Comparison of ENCODE assay signal across 8 mouse cellular contexts in the genomic region with DNA sequence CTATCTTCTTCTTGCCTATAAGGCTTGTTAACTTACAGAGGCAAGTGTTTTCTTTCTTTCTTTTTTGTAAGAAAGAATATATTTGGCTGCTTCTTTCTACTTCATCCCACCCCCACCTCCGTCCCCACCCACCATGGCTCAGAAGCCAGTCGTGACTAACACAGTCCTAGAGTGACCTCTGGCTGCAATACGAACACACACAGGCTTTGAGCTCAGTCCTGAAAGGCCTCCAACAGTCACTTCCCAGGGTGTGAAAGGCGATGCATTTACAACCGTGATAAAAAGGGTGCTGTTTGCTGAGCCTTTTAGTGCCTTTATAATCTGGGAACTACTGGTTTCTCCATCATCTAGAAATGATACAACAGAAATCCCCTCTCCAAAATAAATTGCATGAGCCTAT. TPM values are rescaled to one million over a fixed set of nuclear protein-coding genes. Genes with fewer than 3 reads are reported as not detected.
DNase-seq lines count a peak whose midpoint lies in the region; ATAC-seq lines count a peak whose summit lies in the region.

No protein-coding gene starts in this region.

- no peak overlapping the region for H3K4me2 ChIP-seq in midbrain, embryonic 11.5 days
- no peak overlapping the region for H3K4me2 ChIP-seq in intestine, embryonic 16.5 days (ENCODE audit: low read depth, low read length)

- H3K4me3 ChIP-seq in midbrain, embryonic 11.5 days (ENCODE audit: low read depth, low read length) = no peak overlapping the region
- H3K4me3 ChIP-seq in midbrain, embryonic 10.5 days = no peak overlapping the region
- H3K4me3 ChIP-seq in intestine, embryonic 16.5 days (ENCODE audit: low read length) = no peak overlapping the region

- H3K9ac ChIP-seq in midbrain, embryonic 11.5 days (ENCODE audit: low read length) = no peak overlapping the region
- H3K9ac ChIP-seq in intestine, embryonic 16.5 days (ENCODE audit: low read depth, low read length) = no peak overlapping the region

- peak; percentile 88 for DNase-seq in midbrain, embryonic 11.5 days (ENCODE audit: low spot score, missing footprints)
- DNase-seq in midbrain, embryonic 10.5 days (ENCODE audit: low spot score) = no peak
- DNase-seq in cerebellum, adult 9-10 months = peak; percentile 60
- peak; percentile 39 for DNase-seq in gastrocnemius, postnatal 10 days
- DNase-seq in lung, postnatal 25 days (ENCODE audit: low spot score) = peak; percentile 25
- DNase-seq in yolk sac, embryonic 10.5 days (ENCODE audit: low spot score) = no peak
- no peak for DNase-seq in thymus, postnatal 14 days

- no peak overlapping the region for H3K27ac ChIP-seq in midbrain, embryonic 11.5 days (ENCODE audit: low read depth, low read length)
- H3K27ac ChIP-seq in midbrain, embryonic 10.5 days (replicated peaks) = no peak overlapping the region
- H3K27ac ChIP-seq in intestine, embryonic 16.5 days (ENCODE audit: low read length) = no peak overlapping the region

- H3K4me1 ChIP-seq in midbrain, embryonic 11.5 days (ENCODE audit: control insufficient read depth, insufficient read depth, low read length) = no peaks in the 10 kb centered on the region
- H3K4me1 ChIP-seq in midbrain, embryonic 10.5 days = peaks cover 5% of the 10 kb centered on the region; the same call in 1 of the 2 replicates
- no peaks in the 10 kb centered on the region; the same call in 1 of the 2 replicates for H3K4me1 ChIP-seq in intestine, embryonic 16.5 days (ENCODE audit: control insufficient read depth, insufficient read depth, low read length)

- H3K9me3 ChIP-seq in midbrain, embryonic 11.5 days (ENCODE audit: control insufficient read depth, low read length) = no peaks in the 10 kb centered on the region
- no peaks in the 10 kb centered on the region for H3K9me3 ChIP-seq in midbrain, embryonic 10.5 days (replicated peaks)
- H3K9me3 ChIP-seq in intestine, embryonic 16.5 days (ENCODE audit: control insufficient read depth, low read length) = no peaks in the 10 kb centered on the region

- 14% methylated on average over 5 of the region's 5 CpGs for WGBS in midbrain, embryonic 11.5 days
- WGBS in midbrain, embryonic 10.5 days = 23% methylated on average over 5 of the region's 5 CpGs
- WGBS in intestine, embryonic 16.5 days = 12% methylated on average over 5 of the region's 5 CpGs

- ATAC-seq in midbrain, embryonic 11.5 days (ENCODE audit: low FRiP score) = peak; percentile 93
- ATAC-seq in intestine, embryonic 16.5 days = peak; percentile 85

- no peaks in the 10 kb centered on the region for H3K27me3 ChIP-seq in midbrain, embryonic 11.5 days (ENCODE audit: control insufficient read depth, insufficient read depth, low read length)
- H3K27me3 ChIP-seq in midbrain, embryonic 10.5 days (ENCODE audit: low read depth, poor library complexity, severe bottlenecking) = no peaks in the 10 kb centered on the region
- no peaks in the 10 kb centered on the region for H3K27me3 ChIP-seq in intestine, embryonic 16.5 days (replicated peaks; ENCODE audit: control insufficient read depth, insufficient read depth, low read length)

- no peaks in the 10 kb centered on the region for H3K36me3 ChIP-seq in midbrain, embryonic 11.5 days (ENCODE audit: control insufficient read depth, insufficient read depth, low read length)
- H3K36me3 ChIP-seq in midbrain, embryonic 10.5 days = 0 out of 2 replicates have a peak, but pooled peaks cover 2% of the 10 kb centered on the region
- H3K36me3 ChIP-seq in intestine, embryonic 16.5 days (ENCODE audit: control insufficient read depth, insufficient read depth, low read length) = no peaks in the 10 kb centered on the region

RNA-seq across cellular contexts. Expression of a gene that starts 49.4 kb away (rescaled TPM):
- not detected in 2 replicates for polyA plus RNA-seq in midbrain, embryonic 11.5 days (2014; fragmentation: Nextera tagmentation; extraction: Ambion mirVana)
- polyA plus RNA-seq in midbrain, embryonic 10.5 days (2016; fragmentation: Nextera tagmentation; extraction: Ambion mirVana) = not detected in 2 replicates
- not detected for total RNA-seq in gastrocnemius, postnatal 10 days (2021)
- polyA plus RNA-seq in intestine, embryonic 16.5 days (2015; fragmentation: Nextera tagmentation; extraction: Ambion mirVana) = 0.07 TPM in 1 of 2 replicates, not detected in the other

Comparison
In these comparisons a context has a peak if more than half of its experiments do, and no peak if none do; other contexts are left out.
1. DNase-seq: peak in midbrain, embryonic 11.5 days (single experiment), cerebellum, adult 9-10 months (single experiment), gastrocnemius, postnatal 10 days (single experiment) and lung, postnatal 25 days (single experiment); none in midbrain, embryonic 10.5 days (single experiment), yolk sac, embryonic 10.5 days (single experiment) and thymus, postnatal 14 days (single experiment).